Mouse (Mus musculus): ENCODE measurements at regions not wholly inside any gene's neighbourhood (a gene's known extent, or its start where the extent isn't known, plus 50 kb on each side); places are given as distances from the start of the nearest gene placed in this dataset.

DNA sequence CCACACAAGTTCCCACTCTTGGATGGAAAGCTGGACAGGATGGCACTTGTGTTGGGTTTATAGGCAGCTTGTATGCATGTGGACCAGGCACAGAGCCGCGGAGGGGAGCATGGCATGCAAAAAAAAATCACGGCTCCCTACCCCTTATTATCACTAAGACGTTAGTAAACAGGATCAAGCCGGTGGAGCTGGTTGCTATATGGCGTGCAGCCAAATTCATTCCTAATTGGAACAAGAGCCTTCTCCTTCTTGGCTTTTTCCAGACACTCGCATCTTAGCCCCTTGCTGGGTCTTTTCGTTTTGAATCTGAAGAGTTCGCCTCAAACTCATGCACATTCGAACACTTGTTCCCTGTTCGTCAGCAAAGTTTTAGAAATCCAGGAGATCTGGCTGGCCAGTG lies 211.0 kb downstream of the Rplp1 start:
- no peak for DNase-seq

DNA sequence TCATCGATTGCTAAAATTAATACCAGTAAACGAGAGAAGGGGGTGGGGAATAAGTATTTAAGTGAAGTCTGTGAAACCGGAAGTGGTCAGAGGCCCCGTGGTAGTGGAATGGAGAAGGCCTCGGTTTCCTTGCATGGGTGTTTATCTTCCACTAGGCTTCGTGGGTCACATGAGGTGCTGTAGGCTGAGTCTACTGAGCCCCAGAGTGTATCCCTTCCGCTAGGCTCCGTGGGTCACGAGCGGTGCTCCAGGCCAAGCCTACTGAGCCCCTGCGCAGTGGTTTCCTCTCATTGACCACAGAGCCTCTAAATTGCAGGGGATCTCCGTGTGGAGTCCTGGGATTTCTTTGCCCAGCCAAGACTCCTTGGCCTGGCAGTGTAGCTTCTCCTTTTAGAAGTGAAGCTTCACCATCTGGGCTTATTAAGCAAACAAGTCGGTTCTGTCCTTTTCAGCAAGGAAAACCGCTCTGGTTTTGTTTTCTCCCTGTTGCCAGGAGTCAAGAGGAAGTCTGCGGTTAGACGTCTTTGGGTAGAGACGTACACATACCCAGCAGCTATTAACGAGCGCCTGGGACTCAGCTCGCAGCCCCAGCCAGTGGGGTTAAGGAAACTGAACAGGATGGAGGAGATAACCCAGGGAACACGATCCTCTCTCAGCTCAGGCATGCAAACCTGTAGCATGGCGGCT lies 211.9 kb downstream of the Rplp1 start:
- peak; percentile 72 for DNase-seq

DNA sequence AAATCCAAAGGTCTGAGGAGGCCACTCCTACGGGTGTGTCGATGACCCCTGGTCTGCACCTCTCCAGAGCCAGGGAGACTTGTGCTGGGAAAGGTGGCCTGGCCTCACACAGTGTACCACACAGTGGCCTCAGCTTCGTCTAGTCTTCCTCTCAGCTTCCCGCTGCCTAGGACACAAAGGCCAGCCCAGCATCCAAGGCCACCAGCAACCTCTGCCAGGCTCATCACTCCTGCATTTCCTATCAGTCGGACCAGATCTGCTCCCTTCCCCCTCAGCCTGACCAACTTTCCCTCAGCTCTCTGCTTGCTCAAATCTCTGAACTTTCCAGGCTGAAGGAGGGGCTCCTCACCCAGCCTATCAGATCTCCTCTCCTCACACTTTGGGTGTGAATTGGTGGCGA lies 213.8 kb downstream of the Rplp1 start:
- DNase-seq = no peak

DNA sequence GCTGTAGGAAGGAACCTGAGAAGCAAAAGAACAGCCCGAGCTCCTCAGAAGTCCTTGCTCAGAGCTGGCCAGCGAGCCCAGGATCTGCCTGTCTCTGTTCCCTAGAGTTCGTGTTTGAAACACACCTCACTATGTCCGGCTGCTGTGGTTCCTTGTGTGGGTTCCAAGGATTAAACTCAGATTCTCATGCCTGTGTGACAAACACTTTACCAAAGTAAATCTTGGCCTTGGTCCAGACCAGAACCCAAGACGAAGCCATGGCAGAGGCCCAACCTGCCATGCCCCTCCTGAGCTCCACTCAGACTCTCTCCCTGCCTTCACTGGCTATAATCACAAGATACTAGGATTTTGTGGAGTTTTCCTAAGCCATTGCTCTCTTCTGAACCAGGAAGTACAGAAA lies 214.7 kb downstream of the Rplp1 start:
- no peak for DNase-seq

DNA sequence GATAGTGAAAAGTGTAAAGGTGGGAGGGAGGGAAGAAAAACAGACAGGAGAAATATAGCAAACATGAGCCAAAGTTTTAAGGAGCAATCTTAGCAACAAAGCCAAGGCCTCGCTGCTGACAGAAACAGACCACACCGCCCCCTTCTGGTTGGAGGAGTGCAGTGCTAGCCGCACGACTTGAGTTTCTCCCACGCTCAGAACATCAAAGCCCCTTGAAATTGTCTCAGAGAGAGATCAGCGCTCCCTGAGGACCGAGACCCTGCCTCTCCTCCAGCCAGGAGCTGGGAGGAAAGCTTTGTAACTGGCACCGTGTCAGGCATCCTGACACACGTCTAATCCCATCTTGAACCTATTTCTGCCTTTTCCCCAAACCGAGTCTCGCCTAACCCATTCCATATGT lies 216.4 kb downstream of the Rplp1 start:
- peak; percentile 85 for DNase-seq

DNA sequence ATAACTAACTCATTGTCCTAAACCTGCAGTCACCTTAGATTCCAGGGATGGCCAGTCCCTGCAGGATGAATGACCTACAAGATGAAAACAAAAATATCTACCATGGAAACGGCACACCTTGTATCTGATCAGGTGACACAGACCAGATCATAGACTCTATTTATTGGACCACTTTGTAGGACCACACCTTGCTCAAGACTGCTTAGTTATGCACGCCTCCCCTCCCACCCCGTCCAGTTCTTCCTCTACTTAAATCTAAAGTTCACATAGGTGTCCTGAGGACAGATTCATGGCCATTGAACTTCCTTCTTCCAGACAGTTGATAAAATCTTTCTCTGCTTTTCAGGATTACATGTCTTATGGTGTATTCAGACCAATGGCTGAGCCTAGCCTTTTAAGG lies 217.5 kb downstream of the Rplp1 start:
- DNase-seq = no peak

DNA sequence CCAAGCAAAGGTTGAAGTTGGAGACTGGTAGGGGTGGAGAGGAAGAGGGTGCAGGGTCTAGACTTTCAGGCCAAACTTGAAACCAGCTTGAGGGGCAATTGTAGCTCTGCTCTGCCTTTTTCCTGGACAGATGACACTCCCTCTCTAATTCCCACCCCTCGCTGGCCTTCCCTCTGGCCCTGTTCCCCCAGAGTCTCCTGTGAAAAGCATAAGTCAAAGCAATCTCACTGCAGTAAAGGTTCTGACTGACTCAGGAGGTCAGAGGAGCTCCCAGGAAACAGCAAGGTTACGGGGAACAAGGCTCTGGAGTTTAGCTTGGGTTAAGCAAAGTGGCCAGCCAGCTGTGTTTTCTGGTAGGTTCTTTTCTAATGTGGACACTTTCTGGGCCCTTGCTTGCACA lies 218.5 kb downstream of the Rplp1 start:
- DNase-seq = peak; percentile 26

DNA sequence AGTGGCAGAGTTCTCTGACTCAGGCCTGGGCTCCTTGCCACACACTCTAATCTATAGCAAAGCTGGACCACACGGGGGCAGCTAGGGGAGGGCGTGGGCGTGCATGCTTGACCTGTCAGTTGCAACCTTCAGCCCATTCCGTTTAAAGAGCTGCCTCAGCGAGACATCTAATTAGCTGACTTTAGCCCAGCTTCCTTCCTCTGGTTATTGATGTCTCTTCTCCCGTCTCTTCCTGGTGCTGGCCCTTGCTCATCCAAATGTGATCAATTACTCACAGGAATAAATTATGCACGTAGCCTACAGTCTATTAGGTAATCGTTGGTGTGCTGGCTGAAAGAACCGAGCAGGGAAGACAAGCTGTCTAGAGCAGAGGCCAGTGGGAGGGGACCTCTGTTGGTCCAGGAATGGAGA lies 219.0 kb downstream of the Rplp1 start:
- DNase-seq = peak; percentile 45

DNA sequence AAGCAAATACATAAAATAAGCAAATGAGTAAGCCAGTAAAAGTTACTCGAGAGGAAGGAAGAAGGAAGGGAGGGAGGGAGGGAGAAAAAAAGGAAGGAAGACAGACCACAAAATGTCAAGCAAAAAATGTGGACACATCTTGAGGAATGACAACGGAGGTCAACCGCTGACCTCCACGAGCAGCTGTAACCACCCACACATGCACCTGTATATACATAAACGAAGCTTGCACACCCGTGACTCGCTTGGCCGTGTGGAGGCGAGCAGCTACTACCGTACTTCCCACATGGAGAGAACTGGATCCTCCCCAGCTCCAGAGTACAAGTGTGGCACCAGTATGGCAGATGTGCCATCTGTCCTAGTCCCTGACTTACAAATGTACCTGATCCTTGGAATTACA lies 220.1 kb downstream of the Rplp1 start:
- DNase-seq = no peak

DNA sequence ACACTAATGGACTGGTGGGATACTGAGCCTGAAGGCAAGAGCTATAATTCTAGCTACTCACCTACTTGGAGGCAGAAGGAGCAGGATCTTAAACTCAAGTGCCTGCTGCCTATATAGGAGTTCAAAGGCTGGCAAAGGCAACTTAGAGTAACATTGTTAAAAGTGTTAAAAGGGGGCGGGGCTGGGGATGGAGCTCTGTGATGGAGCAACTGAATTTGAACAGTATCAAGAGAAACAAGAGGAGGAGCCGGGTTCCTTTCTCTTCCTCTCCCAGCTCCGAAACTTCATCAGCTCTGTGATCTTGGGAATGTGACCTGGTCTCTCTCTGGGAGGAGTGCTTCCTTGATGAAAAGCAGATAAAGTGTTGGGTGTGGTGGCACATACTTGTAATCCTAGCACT lies 223.6 kb downstream of the Rplp1 start:
- DNase-seq = no peak

DNA sequence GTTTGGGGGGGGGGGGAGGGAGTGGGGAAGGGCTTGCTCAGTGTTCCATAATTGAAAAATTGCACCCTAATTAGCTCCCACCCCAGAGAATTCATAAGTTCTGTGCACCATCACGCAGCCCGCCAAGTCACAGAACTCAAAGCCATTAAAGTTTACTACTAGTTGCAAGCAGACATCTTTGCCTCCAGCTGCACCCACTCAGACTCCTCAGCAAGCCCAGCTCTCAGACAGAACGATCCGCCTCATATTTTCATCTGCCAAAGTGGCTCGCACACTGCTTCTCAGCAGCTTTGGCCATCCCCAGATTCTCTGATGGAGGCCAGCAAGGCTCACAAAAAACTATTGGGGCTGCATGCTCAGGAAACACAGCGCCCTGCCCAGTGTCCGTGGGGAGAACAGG lies 224.4 kb downstream of the Rplp1 start:
- DNase-seq = peak; percentile 53

DNA sequence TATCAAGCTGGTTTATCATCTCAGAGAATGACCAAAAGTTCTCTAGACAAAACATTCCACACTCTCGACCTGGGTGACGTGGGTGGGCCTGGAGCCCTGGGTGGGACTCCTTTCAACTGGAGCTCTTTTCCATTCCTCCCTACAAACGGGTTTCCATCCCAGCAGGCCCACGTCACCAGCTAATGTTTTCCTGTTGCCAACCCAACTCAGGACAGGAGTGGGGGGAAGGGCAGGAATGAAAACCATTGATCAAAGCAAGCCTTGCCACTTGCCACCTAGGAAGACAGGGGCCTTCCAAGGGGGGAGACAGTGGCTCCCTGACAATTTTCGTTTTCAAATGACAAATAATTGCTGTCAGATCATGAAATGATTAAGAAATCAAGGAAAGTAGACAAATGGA lies 224.8 kb downstream of the Rplp1 start:
- DNase-seq = no peak

DNA sequence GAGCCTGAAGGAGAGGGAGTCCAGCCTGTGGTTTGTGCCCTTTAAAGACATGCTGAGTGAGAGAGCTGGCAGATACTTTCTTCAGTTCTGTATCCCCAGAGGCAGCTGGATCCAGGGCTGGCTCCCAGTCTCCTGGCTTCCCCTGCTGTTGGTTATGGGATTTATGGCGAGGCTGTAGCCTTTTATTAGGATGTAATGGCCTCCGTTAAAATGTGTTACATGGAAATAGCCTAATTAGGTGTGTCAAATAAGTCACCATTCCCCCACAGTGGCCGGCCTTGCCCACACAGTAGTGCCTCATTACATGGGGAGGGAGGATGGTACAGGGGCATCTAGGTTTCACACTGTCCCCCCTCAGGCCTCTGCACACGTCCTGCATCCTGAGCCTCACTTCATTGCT lies 230.8 kb downstream of the Rplp1 start:
- DNase-seq = no peak

DNA sequence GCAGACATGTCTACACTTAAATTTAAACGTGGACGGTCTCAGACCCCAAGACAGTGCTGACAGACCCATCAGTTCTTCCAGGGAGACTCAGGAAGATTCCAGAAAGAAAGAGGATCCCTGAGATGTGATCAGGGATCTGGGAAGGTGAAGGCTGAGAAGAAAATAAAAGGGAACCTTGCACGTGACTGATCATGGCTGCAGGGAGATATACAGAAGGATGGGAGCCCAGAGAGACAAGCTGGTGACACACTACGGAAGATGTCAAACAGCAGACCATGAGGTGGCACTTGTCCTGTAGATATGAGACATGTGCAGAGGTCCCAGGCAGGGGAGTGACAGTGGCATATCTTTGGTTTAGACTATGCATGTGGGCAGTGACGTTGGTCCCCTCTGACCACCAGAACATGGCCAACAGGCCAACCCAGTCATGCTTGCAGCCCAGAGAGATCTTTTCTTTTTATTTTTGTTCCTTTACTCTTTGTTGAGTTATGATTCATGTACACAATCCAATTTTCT lies 231.5 kb downstream of the Rplp1 start:
- no peak for DNase-seq

DNA sequence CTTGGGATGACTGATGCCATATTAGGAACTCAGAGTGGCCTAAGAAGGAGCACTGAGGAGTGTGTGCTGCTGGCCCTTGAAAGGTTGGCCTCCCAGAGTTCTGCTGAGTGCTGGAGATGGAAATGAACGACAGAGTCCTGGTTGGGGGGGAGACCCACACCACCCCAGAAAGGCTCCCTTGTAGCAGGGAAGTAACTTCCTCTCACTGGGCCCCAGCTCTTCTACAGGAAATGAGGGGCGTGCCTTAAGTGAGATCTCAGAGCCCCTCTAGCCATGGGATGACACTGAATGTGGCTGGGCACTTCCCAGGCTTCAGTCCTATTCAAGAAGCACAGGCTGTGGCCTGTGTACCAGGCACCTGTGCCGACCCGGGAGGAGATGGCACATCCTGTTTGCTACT lies 232.0 kb downstream of the Rplp1 start:
- no peak for DNase-seq

DNA sequence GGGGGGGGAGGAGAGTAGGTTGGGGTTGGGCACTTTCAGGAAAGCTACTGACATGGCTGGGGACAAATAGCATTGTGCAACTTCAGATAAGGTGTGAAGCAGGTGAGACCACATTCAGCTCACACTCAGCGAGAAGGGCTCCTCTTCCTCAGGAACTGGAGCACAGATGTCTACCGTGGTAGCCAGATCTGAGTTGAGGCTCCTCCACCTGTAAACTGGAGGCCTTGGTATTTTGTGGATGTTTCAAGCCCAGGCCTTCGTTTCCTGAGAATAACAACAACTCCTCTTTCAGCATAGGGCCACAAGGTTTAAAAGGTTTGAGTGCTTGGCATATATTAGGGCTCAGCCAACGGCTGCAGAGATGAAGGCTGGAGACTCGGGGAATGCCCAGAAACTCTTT lies 232.9 kb downstream of the Rplp1 start:
- no peak for DNase-seq

DNA sequence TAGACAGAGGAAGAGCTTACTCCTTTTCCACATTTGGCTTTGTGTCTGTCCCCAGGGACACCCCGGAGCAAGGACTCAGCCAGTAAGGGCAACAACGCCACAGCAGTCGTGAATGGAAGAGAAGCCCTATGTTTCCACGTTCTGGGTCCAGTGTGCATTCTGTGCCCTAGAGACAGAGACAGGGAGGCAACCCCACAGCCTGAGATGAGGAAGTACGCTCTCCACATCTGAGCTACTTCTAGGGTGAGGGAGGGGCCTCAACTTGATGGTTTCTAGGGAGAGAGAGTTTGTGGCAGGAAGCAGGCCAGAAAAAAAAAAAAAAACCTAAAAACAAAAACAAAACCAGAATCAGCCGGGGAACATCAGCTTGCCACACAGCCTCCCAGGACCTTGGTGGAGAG lies 233.4 kb downstream of the Rplp1 start:
- peak; percentile 61 for DNase-seq

DNA sequence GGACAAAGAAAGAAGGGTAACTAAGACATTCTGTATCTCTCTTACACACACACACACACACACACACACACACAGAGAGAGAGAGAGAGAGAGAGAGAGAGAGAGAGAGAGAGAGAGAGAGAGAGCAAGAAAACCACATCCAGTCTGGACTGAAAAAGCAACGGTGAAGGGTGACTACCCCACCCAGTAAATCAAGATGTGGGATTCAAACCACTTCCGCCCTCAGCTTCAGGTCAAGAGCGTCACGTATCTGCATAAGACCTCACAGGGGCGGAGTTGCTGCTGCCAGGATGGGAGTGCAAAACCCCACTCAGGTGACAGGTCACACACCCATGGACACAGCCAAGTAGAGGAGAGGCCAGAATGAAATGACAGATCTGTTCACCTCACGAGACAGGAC lies 234.7 kb downstream of the Rplp1 start:
- DNase-seq = peak; percentile 54

DNA sequence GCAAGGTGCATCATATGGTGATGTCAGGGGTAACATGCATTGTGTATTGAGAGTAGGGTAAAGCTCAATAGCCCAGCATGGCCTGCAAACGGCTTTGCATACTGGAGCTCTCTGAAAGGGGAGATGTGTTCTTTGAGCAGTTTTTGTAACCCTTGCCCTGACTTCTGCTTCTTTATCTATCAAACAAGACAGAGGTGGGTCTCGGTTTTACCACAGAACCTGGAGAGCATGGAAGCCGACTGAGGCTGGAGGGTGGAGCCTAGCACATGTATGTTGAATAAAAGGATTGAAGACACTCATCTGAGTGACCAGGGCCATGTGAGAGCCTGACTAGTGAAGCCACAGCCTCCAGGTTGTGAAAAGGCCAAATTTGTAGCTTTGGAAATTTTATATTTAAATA lies 236.7 kb downstream of the Rplp1 start:
- DNase-seq = no peak

DNA sequence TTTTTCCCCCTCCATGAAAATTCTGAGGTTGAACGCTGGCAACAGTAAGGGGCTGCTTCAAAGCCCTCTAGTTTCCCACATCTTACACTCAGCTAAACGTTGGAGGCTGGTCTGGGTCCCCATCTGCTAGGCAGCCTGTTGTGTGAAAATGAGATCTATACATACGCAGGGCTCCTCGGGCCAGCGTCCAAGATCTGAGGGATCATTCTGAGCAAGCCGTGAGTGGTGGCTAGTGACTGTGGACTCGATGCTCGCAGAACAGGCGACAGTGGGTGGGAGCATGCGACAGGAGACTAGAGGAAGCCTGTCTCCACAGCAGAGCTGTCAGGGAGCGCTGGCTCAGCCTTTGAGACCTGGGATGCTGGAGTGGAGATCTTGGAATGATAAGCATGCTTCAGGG lies 237.3 kb downstream of the Rplp1 start:
- no peak for DNase-seq

DNA sequence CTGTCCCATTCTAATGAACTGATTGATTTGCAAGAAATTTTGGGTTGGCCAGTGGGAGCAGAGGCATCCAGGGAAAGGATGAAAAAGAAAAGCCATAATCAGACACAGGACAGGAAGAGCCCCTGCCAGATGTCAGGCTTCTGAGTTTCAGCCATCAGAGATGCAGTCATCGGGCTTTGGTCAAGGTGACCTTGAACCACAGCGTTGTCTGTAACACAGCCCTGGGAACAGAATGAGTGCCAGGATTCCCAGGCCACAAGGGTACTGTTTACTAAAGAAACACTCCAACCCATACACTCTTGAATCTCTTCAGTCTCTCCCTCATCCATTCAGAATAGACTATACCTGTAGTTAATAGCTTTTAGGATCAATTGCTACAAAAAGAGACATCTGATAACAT lies 239.0 kb downstream of the Rplp1 start:
- no peak for DNase-seq

DNA sequence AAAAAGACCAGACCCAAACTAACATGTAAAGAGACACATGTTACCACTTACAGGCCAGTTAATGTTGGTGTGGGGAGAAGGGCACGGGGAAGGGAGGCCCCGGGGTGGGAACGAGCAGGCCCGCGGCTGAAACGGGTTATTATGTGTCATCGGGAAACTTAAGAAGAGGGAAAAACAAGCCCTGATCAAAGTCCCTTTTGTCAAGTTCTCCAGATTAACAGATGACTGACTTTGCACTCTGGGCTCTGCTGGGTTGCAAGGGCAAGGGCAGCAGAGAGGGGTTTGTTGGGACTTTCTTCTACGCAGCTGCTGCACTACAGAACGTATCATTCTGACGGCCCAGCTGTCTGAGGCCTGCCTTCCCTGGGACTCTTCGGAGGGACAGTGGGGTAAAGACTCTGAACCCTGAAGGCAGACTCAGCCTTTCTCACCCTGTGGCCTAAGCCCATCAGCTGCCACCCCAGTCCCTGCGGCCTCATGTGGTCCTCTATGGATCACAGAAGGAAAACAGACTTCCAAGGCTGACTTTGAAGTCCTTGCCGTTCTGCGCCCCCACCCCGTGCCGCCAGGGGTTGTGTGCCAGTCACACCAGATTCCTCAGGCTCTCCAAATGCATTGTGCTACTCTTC lies 240.7 kb downstream of the Rplp1 start:
- no peak for DNase-seq

DNA sequence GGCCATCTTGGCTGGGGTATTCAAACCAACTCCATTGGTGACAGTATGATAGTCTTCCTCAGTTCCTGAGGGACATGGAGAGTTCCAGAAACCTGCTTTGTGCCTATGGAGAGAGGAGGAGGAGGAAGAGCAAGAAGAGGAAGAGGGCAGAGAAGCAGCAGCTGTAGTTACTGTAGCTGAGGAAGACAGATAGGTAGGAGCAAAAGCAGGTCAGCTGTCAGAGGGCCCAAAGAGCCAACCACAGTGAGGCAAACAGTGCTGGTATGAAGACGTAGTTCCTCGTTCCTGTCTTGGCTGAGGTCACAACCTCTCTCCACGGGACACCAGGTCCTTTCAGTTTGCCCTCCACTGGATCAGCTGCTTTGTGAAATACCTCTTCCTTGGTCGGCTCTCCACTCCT lies 243.4 kb downstream of the Rplp1 start:
- DNase-seq = peak; percentile 35

DNA sequence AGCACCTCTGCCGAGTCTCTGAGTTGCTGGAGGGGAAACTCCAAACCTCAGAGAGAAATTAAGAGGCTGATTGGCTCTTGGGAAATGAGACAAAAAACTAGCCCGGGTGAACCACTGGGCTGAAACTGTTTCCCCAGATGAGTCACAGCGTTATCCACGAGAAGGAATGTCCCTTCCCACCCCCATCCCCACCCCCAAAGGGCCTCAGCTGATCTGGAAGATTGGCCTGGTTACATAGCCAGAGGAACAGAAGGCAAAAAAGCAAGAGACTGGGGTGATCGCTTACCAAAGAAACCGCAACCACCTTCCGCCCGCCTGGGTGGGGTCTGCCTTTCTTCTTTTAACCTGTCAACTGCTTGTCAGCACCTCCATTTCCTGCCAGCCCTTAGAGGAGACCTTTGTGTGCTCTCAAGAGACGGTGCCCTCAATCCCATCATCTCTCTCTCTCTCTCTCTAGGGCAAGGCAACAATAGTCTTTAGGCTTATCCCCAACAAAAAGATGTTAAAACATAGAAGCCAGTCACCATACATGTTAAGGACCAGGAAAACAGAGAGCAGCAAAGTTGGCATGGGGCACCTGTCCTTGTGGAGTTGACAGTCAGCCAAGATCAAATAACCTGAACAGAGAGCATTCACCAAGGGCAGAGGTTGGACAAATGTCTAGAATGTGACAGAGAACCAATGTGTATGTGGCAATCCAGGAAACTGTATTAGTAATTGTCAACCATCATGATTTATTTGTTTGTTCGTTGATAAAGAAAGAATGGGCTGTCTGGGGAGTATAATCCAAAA lies 244.4 kb downstream of the Rplp1 start:
- peak; percentile 48 for DNase-seq
